Mouse (Mus musculus) layer of hippocampus, adult 18-20 months (tissue): ENCODE results near the gene Eif2d. TPM values are rescaled to one million over a fixed set of nuclear protein-coding genes. Genes with fewer than 3 reads are reported as not detected.

ENCODE experiments used
- DNase-seq, 2 experiments: peaks; one replicate each; pipeline ENCODE4 v3.0.0; 2022; ENCODE audit warnings: low spot score in 2 of 2
- total RNA-seq, 2 experiments: library from RNA; stranded (reverse); gene quantifications; 2 replicates each; pipeline ENCODE4 v1.2.3; 2021

Eif2d gene
- total RNA-seq, 2 experiments from 2014 or later, result 37.0 to 38.3 TPM

- no peak for DNase-seq
These were observed 60.0 kb downstream of the Eif2d start for GRCm38 (mm10) chr1:131212956-131213355.

- no peak for DNase-seq
These were observed 60.4 kb downstream of the Eif2d start for GRCm38 (mm10) chr1:131213361-131213760.

GRCm38 (mm10) chr1:131218933-131219332 is 66.0 kb downstream of the Eif2d start:
- no peak for DNase-seq

- DNase-seq, result no peak
These were observed 69.0 kb downstream of the Eif2d start for GRCm38 (mm10) chr1:131221822-131222590.

GRCm38 (mm10) chr1:131223345-131223744 is 70.4 kb downstream of the Eif2d start:
- no peak for DNase-seq

GRCm38 (mm10) chr1:131224848-131225471 is 72.0 kb downstream of the Eif2d start:
- no peak for DNase-seq

GRCm38 (mm10) chr1:131228225-131228624 is 75.2 kb downstream of the Eif2d start:
- DNase-seq, result no peak

GRCm38 (mm10) chr1:131228659-131229058 is 75.7 kb downstream of the Eif2d start:
- DNase-seq, result no peak

GRCm38 (mm10) chr1:131233527-131233926 is 80.5 kb downstream of the Eif2d start:
- no peak for DNase-seq

GRCm38 (mm10) chr1:131236077-131236476 is 83.1 kb downstream of the Eif2d start:
- no peak for DNase-seq

Other genes starting within 250 kb of the Eif2d start
- gene Il20, start 241.7 kb upstream of the Eif2d start, total RNA-seq, result not detected
- not detected for gene Il19, start 213.1 kb upstream of the Eif2d start, total RNA-seq
- gene Il10, start 133.3 kb upstream of the Eif2d start, total RNA-seq, result not detected
- 10 to 100 TPM; 32.2 to 33.8 TPM for gene Mapkapk2, start 55.4 kb upstream of the Eif2d start, total RNA-seq
- gene Dyrk3, start 14.8 kb upstream of the Eif2d start, total RNA-seq, result 10 to 100 TPM; 17.4 to 20.2 TPM
- 10 to 100 TPM; 15.9 to 17.4 TPM for gene Rassf5, start 92.1 kb downstream of the Eif2d start, total RNA-seq
- 1 to 10 TPM; 1.2 to 1.8 TPM for gene Ikbke, start 126.4 kb downstream of the Eif2d start, total RNA-seq